In genomic region chr11:106391546-106392188, GRCm38 (mm10) we compare ENCODE assay signal across 8 mouse cellular contexts. TPM values are rescaled to one million over a fixed set of nuclear protein-coding genes. Genes with fewer than 3 reads are reported as not detected.
A peak's percentile ranks its signal among the peaks of the same experiment; 100 is the strongest.
DNase-seq lines count a peak whose midpoint lies in the region; ATAC-seq and TF ChIP-seq lines count a peak whose summit lies in the region.

No protein-coding gene starts in this region.

- 0 out of 2 replicates have a peak, but pooled peaks cover 3% of the 10 kb centered on the region for H3K36me3 ChIP-seq in forebrain, postnatal 0 days (ENCODE audit: insufficient read depth)
- H3K36me3 ChIP-seq in hindbrain, embryonic 11.5 days (ENCODE audit: control insufficient read depth, insufficient read depth, low read length): no peaks in the 10 kb centered on the region
- H3K36me3 ChIP-seq in lung, postnatal 0 days (ENCODE audit: insufficient read depth, low read length): 0 out of 2 replicates have a peak, but pooled peaks cover 3% of the 10 kb centered on the region

- no peak overlapping the region for H3K27ac ChIP-seq in forebrain, postnatal 0 days (ENCODE audit: low read depth, low read length)
- no peak overlapping the region for H3K27ac ChIP-seq in hindbrain, embryonic 11.5 days (ENCODE audit: low read depth, low read length)
- peak overlapping the region; percentile 4; the same call in 1 of the 2 replicates for H3K27ac ChIP-seq in lung, postnatal 0 days (ENCODE audit: low read length)

- ATAC-seq in cerebellum, adult (ENCODE audit: insufficient number of reproducible peaks, low FRiP score, low TSS enrichment): peak; percentile 64; the same call in 1 of the 2 replicates
- ATAC-seq in forebrain, postnatal 0 days: peak; percentile 65
- no peak for ATAC-seq in hindbrain, embryonic 11.5 days (ENCODE audit: low FRiP score)
- ATAC-seq in lung, postnatal 0 days: peak; percentile 66

- DNase-seq in NIH3T3 (ENCODE audit: low read depth): peak; percentile 89
- peak; percentile 85 for DNase-seq in forebrain, postnatal 0 days
- DNase-seq in hindbrain, embryonic 11.5 days (ENCODE audit: low spot score): peak; percentile 85
- peak; percentile 61 for DNase-seq in layer of hippocampus, adult 9-11 months
- DNase-seq in lung, postnatal 0 days (ENCODE audit: low spot score): peak; percentile 90
- peak; percentile 65 for DNase-seq in retina, adult 2 months (ENCODE audit: low read depth, low spot score)
- DNase-seq in thymus, postnatal 36 days: peak; percentile 62 to 64

- WGBS in forebrain, postnatal 0 days: 31% methylated on average over 6 of the region's 6 CpGs
- 34% methylated on average over 6 of the region's 6 CpGs for whole genome bisulfite sequencing in hindbrain, embryonic 11.5 days
- 29% methylated on average over 6 of the region's 6 CpGs for WGBS in lung, postnatal 0 days

- H3K4me3 ChIP-seq in forebrain, postnatal 0 days (ENCODE audit: low read depth, low read length): no peak overlapping the region
- H3K4me3 ChIP-seq in hindbrain, embryonic 11.5 days (ENCODE audit: low read depth, low read length): no peak overlapping the region
- no peak overlapping the region for H3K4me3 ChIP-seq in lung, postnatal 0 days (ENCODE audit: low read depth, low read length)

- no peaks in the 10 kb centered on the region for H3K4me1 ChIP-seq in forebrain, postnatal 0 days (ENCODE audit: insufficient read depth)
- no peaks in the 10 kb centered on the region for H3K4me1 ChIP-seq in hindbrain, embryonic 11.5 days (replicated peaks; ENCODE audit: control insufficient read depth, insufficient read depth, low read length)
- no peaks in the 10 kb centered on the region for H3K4me1 ChIP-seq in lung, postnatal 0 days (ENCODE audit: insufficient read depth, low read depth, low read length)

- H3K4me2 ChIP-seq in forebrain, postnatal 0 days (ENCODE audit: low read depth): no peak overlapping the region
- no peak overlapping the region for H3K4me2 ChIP-seq in hindbrain, embryonic 11.5 days (replicated peaks; ENCODE audit: low read depth, low read length)
- H3K4me2 ChIP-seq in lung, postnatal 0 days (replicated peaks; ENCODE audit: low read depth, low read length): no peak overlapping the region

- H3K9me3 ChIP-seq in forebrain, postnatal 0 days (ENCODE audit: low read length): no peaks in the 10 kb centered on the region
- no peaks in the 10 kb centered on the region for H3K9me3 ChIP-seq in hindbrain, embryonic 11.5 days (ENCODE audit: control insufficient read depth, low read length)
- H3K9me3 ChIP-seq in lung, postnatal 0 days (ENCODE audit: low read length): no peaks in the 10 kb centered on the region

- TF ChIP-seq CTCF in forebrain, postnatal 0 days (IDR thresholded peaks at IDR 0.05; ENCODE audit: low read depth): peak; percentile 96
- TF ChIP-seq CTCF in lung, postnatal 0 days (IDR thresholded peaks at IDR 0.05): peak; percentile 97

- no peak for TF ChIP-seq EP300 in lung, postnatal 0 days (IDR thresholded peaks at IDR 0.05)

- no peak overlapping the region for H3K9ac ChIP-seq in forebrain, postnatal 0 days
- no peak overlapping the region for H3K9ac ChIP-seq in hindbrain, embryonic 11.5 days (ENCODE audit: low read depth, low read length)
- no peak overlapping the region for H3K9ac ChIP-seq in lung, postnatal 0 days (replicated peaks; ENCODE audit: low read depth)

- no peaks in the 10 kb centered on the region for H3K27me3 ChIP-seq in forebrain, postnatal 0 days (ENCODE audit: insufficient read depth, low read length)
- H3K27me3 ChIP-seq in hindbrain, embryonic 11.5 days (ENCODE audit: control insufficient read depth, insufficient read depth, low read length): no peaks in the 10 kb centered on the region
- H3K27me3 ChIP-seq in lung, postnatal 0 days (replicated peaks; ENCODE audit: insufficient read depth, low read length): no peaks in the 10 kb centered on the region

RNA-seq across cellular contexts. Expression of gene Icam2, which starts 3.8 kb away (rescaled TPM):
- total RNA-seq in forebrain, postnatal 0 days (2014; rRNA removed): 4.6 and 8.3 TPM in 2 replicates
- polyA plus RNA-seq in forebrain, postnatal 0 days (2015; fragmentation: Nextera tagmentation; extraction: Ambion mirVana): 7.0 and 9.1 TPM in 2 replicates
- 17.0 and 19.1 TPM in 2 replicates for polyA plus RNA-seq in hindbrain, embryonic 11.5 days (2014; fragmentation: Nextera tagmentation; extraction: Ambion mirVana)
- 284 and 329 TPM in 2 replicates for polyA plus RNA-seq in lung, postnatal 0 days (2015; fragmentation: Nextera tagmentation; extraction: Ambion mirVana)

RNA-seq across cellular contexts. Expression of gene Prr29, which starts 26.4 kb away (rescaled TPM):
- 0.23 TPM in 1 of 2 replicates, not detected in the other for total RNA-seq in forebrain, postnatal 0 days (2014; rRNA removed)
- polyA plus RNA-seq in forebrain, postnatal 0 days (2015; fragmentation: Nextera tagmentation; extraction: Ambion mirVana): 0.69 TPM in 1 of 2 replicates, not detected in the other
- polyA plus RNA-seq in hindbrain, embryonic 11.5 days (2014; fragmentation: Nextera tagmentation; extraction: Ambion mirVana): not detected in 2 replicates
- 8.9 and 10.2 TPM in 2 replicates for polyA plus RNA-seq in lung, postnatal 0 days (2015; fragmentation: Nextera tagmentation; extraction: Ambion mirVana)

RNA-seq across cellular contexts. Expression of gene Scn4a, which starts 38.6 kb away (rescaled TPM):
- total RNA-seq in forebrain, postnatal 0 days (2014; rRNA removed): not detected in 2 replicates
- 0.06 TPM in 1 of 2 replicates, not detected in the other for polyA plus RNA-seq in forebrain, postnatal 0 days (2015; fragmentation: Nextera tagmentation; extraction: Ambion mirVana)
- polyA plus RNA-seq in hindbrain, embryonic 11.5 days (2014; fragmentation: Nextera tagmentation; extraction: Ambion mirVana): 0.05 TPM in 1 of 2 replicates, not detected in the other
- 0.04 TPM in 1 of 2 replicates, not detected in the other for polyA plus RNA-seq in lung, postnatal 0 days (2015; fragmentation: Nextera tagmentation; extraction: Ambion mirVana)

Comparison
In these comparisons a context has a peak if more than half of its experiments do, and no peak if none do; other contexts are left out.
1. RNA of gene Icam2, which starts 3.8 kb away (polyA plus RNA-seq): 284 to 329 TPM in lung, postnatal 0 days; 17.0 to 19.1 TPM in hindbrain, embryonic 11.5 days and 7.0 to 9.1 TPM in forebrain, postnatal 0 days; every median in the first group is over 10 times any median in the second.
2. Peak in every context shown above with its lines, with median percentiles within 50 percentile points of each other: DNase-seq.